In the genomic region with DNA sequence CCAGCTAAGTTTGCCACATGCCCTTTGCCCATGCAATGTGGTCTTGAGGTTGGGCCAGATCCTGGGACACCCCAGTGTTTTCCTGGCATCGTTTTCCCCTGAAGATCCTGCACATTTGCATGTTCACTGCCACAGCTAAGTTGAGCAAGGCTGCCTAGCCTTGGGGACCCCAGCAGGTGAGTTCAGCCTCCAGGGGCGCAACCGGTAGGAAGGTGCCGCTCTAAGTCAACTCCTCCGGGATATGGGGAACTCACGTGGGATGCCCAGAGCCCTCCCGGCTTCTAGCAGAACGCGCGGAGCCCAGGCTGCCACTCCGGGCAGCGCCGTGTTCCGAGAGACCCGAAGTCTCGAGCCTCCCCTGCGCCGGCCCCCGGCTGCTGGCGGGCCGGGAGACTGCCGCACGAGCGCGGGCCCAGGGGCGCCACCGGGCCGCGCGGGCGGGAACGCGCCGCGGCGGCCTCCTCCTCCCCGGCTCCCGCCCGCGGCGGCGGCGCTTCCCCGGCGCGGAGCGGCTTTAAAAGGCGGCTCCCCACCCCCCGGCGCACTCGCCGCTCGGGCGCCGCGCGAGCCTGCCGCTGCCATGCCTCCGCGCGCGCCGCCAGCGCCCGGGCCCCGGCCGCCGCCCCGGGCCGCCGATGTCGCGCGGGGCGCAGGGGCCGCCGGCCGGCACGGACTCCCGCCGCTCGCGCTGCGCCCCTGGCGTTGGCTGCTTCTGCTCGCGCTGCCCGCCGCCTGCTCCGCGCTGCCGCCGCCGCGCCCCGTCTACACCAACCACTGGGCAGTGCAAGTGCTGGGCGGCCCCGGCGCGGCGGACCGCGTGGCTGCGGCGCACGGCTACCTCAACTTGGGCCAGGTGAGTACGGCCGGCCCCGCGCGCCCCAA, we compare ENCODE assay signal across 8 mouse cellular contexts. TPM values are rescaled to one million over a fixed set of nuclear protein-coding genes. Genes with fewer than 3 reads are reported as not detected.
DNase-seq lines count a peak whose midpoint lies in the region; ATAC-seq and TF ChIP-seq lines count a peak whose summit lies in the region.

Pcsk6 (plus strand) TSS at position 144 of the 882 bp plus-strand sequence.

- under 1% methylated on average over 69 of the region's 111 CpGs for WGBS in forebrain, embryonic 11.5 days
- WGBS in heart, embryonic 16.5 days, result under 1% methylated on average over 92 of the region's 111 CpGs
- 2% methylated on average over 61 of the region's 111 CpGs for WGBS in liver, postnatal 0 days (ENCODE audit: insufficient replicate concordance)

- TF ChIP-seq CTCF in E14TG2a.4 (conservative IDR thresholded peaks at IDR 0.05; ENCODE audit: low read length), result no peak; the same call in 1 of the 2 replicates
- TF ChIP-seq CTCF in liver, postnatal 0 days (IDR thresholded peaks at IDR 0.05; ENCODE audit: low read depth), result 0 out of 2 replicates have a peak, but pooled peaks have one; percentile 25

- H3K9ac ChIP-seq in forebrain, embryonic 11.5 days (ENCODE audit: low read length), result peak within 1 kb of the TSS; percentile 63
- peak within 1 kb of the TSS; percentile 75 for H3K9ac ChIP-seq in heart, embryonic 16.5 days (ENCODE audit: low read length)
- peak within 1 kb of the TSS; percentile 55 for H3K9ac ChIP-seq in liver, postnatal 0 days (replicated peaks)

- H3K4me3 ChIP-seq in E14TG2a.4 (replicated peaks; ENCODE audit: low read length), result peak within 1 kb of the TSS; percentile 87
- H3K4me3 ChIP-seq in forebrain, embryonic 11.5 days (ENCODE audit: low read depth, low read length), result peak within 1 kb of the TSS; percentile 57
- H3K4me3 ChIP-seq in heart, embryonic 16.5 days (ENCODE audit: low read length), result peak within 1 kb of the TSS; percentile 62
- peak within 1 kb of the TSS; percentile 53 for H3K4me3 ChIP-seq in liver, postnatal 0 days (ENCODE audit: low read depth, low read length)

- peaks cover 45% of the 10 kb centered on the region for H3K27me3 ChIP-seq in E14TG2a.4 (ENCODE audit: insufficient read depth, low read length)
- H3K27me3 ChIP-seq in forebrain, embryonic 11.5 days (ENCODE audit: control insufficient read depth, insufficient read depth, low read length), result peaks cover 24% of the 10 kb centered on the region
- peaks cover 58% of the 10 kb centered on the region for H3K27me3 ChIP-seq in heart, embryonic 16.5 days (ENCODE audit: control insufficient read depth, insufficient read depth, low read length)
- H3K27me3 ChIP-seq in liver, postnatal 0 days (ENCODE audit: insufficient read depth, low read length), result peaks cover 43% of the 10 kb centered on the region

- no peaks in the 10 kb centered on the region for H3K36me3 ChIP-seq in E14TG2a.4 (ENCODE audit: insufficient read depth, low read length)
- H3K36me3 ChIP-seq in forebrain, embryonic 11.5 days (ENCODE audit: control insufficient read depth, insufficient read depth, low read length), result no peaks in the 10 kb centered on the region
- H3K36me3 ChIP-seq in heart, embryonic 16.5 days (ENCODE audit: control insufficient read depth, insufficient read depth), result no peaks in the 10 kb centered on the region
- no peaks in the 10 kb centered on the region for H3K36me3 ChIP-seq in liver, postnatal 0 days (replicated peaks; ENCODE audit: insufficient read depth, low read length)

- DNase-seq in adrenal gland, adult (ENCODE audit: inconsistent age in 2 of 2, low spot score in 1 of 2), result peak; percentile 34 to 71
- peak; percentile 81 for DNase-seq in forebrain, embryonic 11.5 days (ENCODE audit: low spot score)
- peak; percentile 59 for DNase-seq in kidney, postnatal 14 days
- DNase-seq in liver, postnatal 0 days, result peak; percentile 49
- DNase-seq in retina, embryonic 14.5 days (ENCODE audit: low spot score), result peak; percentile 68
- DNase-seq in T-cell, adult 2 months (ENCODE audit: low spot score), result no peak

- ATAC-seq in forebrain, embryonic 11.5 days (replicated peaks; ENCODE audit: low FRiP score), result peak; percentile 60
- ATAC-seq in heart, embryonic 16.5 days (replicated peaks; ENCODE audit: extremely low read depth, insufficient read depth, low FRiP score), result peak; percentile 70
- peak; percentile 76 for ATAC-seq in liver, postnatal 0 days

- TF ChIP-seq EP300 in liver, postnatal 0 days (IDR thresholded peaks at IDR 0.05; ENCODE audit: low read depth), result no peak

- no peaks in the 10 kb centered on the region for H3K9me3 ChIP-seq in E14TG2a.4 (ENCODE audit: low read length)
- no peaks in the 10 kb centered on the region for H3K9me3 ChIP-seq in forebrain, embryonic 11.5 days (ENCODE audit: control insufficient read depth, low read length)
- H3K9me3 ChIP-seq in heart, embryonic 16.5 days (replicated peaks; ENCODE audit: control insufficient read depth, low read length), result no peaks in the 10 kb centered on the region
- H3K9me3 ChIP-seq in liver, postnatal 0 days (ENCODE audit: low read length), result no peaks in the 10 kb centered on the region

- H3K27ac ChIP-seq in forebrain, embryonic 11.5 days (ENCODE audit: low read depth, low read length), result no peak within 1 kb of the TSS
- no peak within 1 kb of the TSS for H3K27ac ChIP-seq in heart, embryonic 16.5 days (ENCODE audit: low read length)
- H3K27ac ChIP-seq in liver, postnatal 0 days (ENCODE audit: low read depth), result 0 out of 2 replicates have a peak within 1 kb of the TSS, but pooled peaks have one; percentile 29

- peak within 1 kb of the TSS; percentile 96 for H3K4me2 ChIP-seq in forebrain, embryonic 11.5 days (ENCODE audit: low read depth, low read length, severe bottlenecking)
- H3K4me2 ChIP-seq in heart, embryonic 16.5 days (ENCODE audit: low read depth, low read length), result peak within 1 kb of the TSS; percentile 100
- peak within 1 kb of the TSS; percentile 86 for H3K4me2 ChIP-seq in liver, postnatal 0 days (ENCODE audit: low read depth, low read length)

- peaks cover 52% of the 10 kb centered on the region for H3K4me1 ChIP-seq in E14TG2a.4 (replicated peaks; ENCODE audit: low read depth, low read length)
- H3K4me1 ChIP-seq in forebrain, embryonic 11.5 days (replicated peaks; ENCODE audit: control insufficient read depth, insufficient read depth, low read length), result peaks cover 1% of the 10 kb centered on the region; the same call in 1 of the 2 replicates
- H3K4me1 ChIP-seq in heart, embryonic 16.5 days (ENCODE audit: control insufficient read depth, insufficient read depth, low read length), result peaks cover 8% of the 10 kb centered on the region; the same call in 1 of the 2 replicates
- peaks cover 4% of the 10 kb centered on the region; the same call in 1 of the 2 replicates for H3K4me1 ChIP-seq in liver, postnatal 0 days (ENCODE audit: insufficient read depth)

RNA-seq across cellular contexts. Expression of gene Pcsk6, which starts in this region (rescaled TPM):
- polyA plus RNA-seq in forebrain, embryonic 11.5 days (2014; fragmentation: Nextera tagmentation; extraction: Ambion mirVana), result 2.7 and 3.1 TPM in 2 replicates
- 1.1 and 1.9 TPM in 2 replicates for polyA plus RNA-seq in heart, embryonic 16.5 days (2015; fragmentation: Nextera tagmentation; extraction: Ambion mirVana)
- 3.6 and 4.7 TPM in 2 replicates for polyA plus RNA-seq in liver, postnatal 0 days (2015; fragmentation: Nextera tagmentation; extraction: Ambion mirVana)
